Mouse (Mus musculus) cortical plate, adult 2 months (tissue): ENCODE results near the gene Plekhm3. TPM values are rescaled to one million over a fixed set of nuclear protein-coding genes. Genes with fewer than 3 reads are reported as not detected.

Experiments
- H3K27ac ChIP-seq: fragments of 200-500 bp; 2 replicates; pipeline ENCODE4 v1.5.1; 2012; ENCODE audit warnings: low read length, control low read depth, inconsistent platforms; ENCODE audit not compliant: insufficient read depth
- H3K4me1 ChIP-seq: fragments of 200-500 bp; 2 replicates; pipeline ENCODE4 v1.6.1; 2011; ENCODE audit warnings: low read length; ENCODE audit not compliant: control insufficient read depth, insufficient read depth
- H3K4me3 ChIP-seq: fragments of 200-500 bp; 2 replicates; pipeline ENCODE4 v1.5.1; 2011; ENCODE audit warnings: mild to moderate bottlenecking, low read length, control low read depth; ENCODE audit not compliant: insufficient read depth
- CTCF ChIP-seq: fragments of 200-500 bp; IDR thresholded peaks from 2 replicates; pipeline ENCODE4 v1.5.1; 2011; ENCODE audit warnings: mild to moderate bottlenecking, control low read depth, low read length; ENCODE audit not compliant: insufficient read depth; ENCODE audit errors: extremely low read depth
- POLR2A ChIP-seq: fragments of 200-500 bp; IDR thresholded peaks from 2 replicates; pipeline ENCODE4 v1.6.1; 2011; ENCODE audit warnings: mild to moderate bottlenecking, low read length, control low read depth; ENCODE audit not compliant: insufficient read depth; ENCODE audit errors: extremely low read depth
- polyA plus RNA-seq: library from polyadenylated mRNA; depleted of rRNA; stranded (reverse); fragments of >200 nt; gene quantifications from 2 replicates; pipeline ENCODE4 v1.2.3, GENCODE M21; 2012

Gene Plekhm3
- polyA plus RNA-seq, 1 experiment: 15.4 TPM

- no peak for TF ChIP-seq CTCF
- H3K4me1 ChIP-seq: peaks cover 2% of the 10 kb centered on the region; the same call in 1 of the 2 replicates
- H3K4me3 ChIP-seq: no peak overlapping the region
- no peak overlapping the region for H3K27ac ChIP-seq
Measured at GRCm38 (mm10) chr1:64813182-64813581, 143.4 kb downstream of the Plekhm3 start.

DNA sequence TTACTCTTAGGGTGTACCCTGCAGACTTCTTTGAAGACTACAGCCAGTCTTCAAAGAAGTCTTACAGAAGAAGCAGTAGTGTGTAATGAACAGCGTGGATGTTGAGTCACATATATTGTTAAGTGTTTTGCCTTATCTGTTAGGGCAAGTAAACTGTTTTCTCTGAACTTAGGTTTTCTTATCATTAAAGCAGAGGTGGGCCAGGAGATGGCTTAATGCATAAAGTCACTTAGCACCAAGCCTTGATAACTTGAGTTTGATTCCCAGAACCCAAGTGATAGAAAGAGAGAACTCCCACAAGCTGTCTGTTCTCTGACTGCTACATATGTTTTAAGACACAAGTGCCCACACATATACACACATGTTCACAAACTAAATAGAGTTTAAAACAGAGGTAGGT lies 144.7 kb downstream of the Plekhm3 start:
- TF ChIP-seq POLR2A (no peak), CTCF (no peak)
- H3K4me3 ChIP-seq: no peak overlapping the region
- no peak overlapping the region for H3K27ac ChIP-seq

DNA sequence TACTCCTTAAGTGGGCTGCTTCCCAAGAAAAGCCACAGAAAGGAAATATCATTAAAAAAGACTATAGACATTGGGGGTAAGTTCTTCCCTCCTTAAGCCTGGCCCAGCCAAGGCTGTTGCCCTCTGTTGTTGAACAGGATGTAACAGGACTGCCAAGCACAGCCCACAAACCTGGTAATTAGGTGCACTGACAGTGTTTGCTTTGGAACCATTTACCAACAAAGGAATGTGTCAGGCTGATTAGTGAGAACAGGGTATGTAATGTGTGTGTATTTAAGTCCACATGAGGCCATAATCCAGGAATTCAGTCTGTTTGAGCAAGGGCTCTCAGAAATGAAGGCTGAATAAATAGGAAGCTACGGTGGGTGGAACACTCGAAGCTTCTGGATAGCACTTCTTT lies 147.5 kb downstream of the Plekhm3 start:
- Histone ChIP-seq H3K4me3 (no peak overlapping the region), H3K4me1 (no peaks in the 10 kb centered on the region; the same call in 1 of the 2 replicates), H3K27ac (no peak overlapping the region)
- TF ChIP-seq CTCF (no peak), POLR2A (no peak)

More for the DNA sequence above, 144.7 kb downstream of the Plekhm3 start:
- peaks cover 2% of the 10 kb centered on the region; the same call in 1 of the 2 replicates for H3K4me1 ChIP-seq

- Histone ChIP-seq H3K4me1 (no peaks in the 10 kb centered on the region; the same call in 1 of the 2 replicates), H3K4me3 (no peak overlapping the region), H3K27ac (no peak overlapping the region)
- TF ChIP-seq POLR2A (no peak), CTCF (no peak)
Measured at GRCm38 (mm10) chr1:64807766-64808165, 148.9 kb downstream of the Plekhm3 start.

GRCm38 (mm10) chr1:64805217-64805616 lies 151.4 kb downstream of the Plekhm3 start:
- Histone ChIP-seq H3K4me1 (no peaks in the 10 kb centered on the region; the same call in 1 of the 2 replicates), H3K4me3 (no peak overlapping the region), H3K27ac (no peak overlapping the region)
- TF ChIP-seq POLR2A (no peak), CTCF (no peak)

DNA sequence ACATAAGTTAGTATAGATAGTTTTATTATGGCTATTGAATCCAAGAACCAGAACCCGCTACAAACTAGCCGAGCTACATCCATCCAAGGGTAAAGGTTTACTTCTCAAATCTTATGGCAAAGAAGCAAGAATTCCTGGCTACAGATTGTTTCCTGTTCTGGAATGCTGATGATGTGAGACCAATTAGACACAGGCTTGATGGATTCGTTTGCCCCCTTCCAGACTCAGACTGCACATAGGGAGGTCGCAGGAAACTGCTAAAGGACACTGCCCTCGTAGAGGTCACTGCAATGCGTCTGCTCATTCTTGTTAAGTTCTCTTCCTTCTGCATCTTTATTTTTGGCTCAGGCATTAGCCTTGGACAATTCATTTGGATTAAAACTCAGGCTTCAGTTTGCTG lies 154.0 kb downstream of the Plekhm3 start:
- H3K4me1 ChIP-seq: no peaks in the 10 kb centered on the region
- H3K27ac ChIP-seq: no peak overlapping the region
- H3K4me3 ChIP-seq: no peak overlapping the region
- TF ChIP-seq POLR2A (no peak), CTCF (no peak)

GRCm38 (mm10) chr1:64797621-64798020 lies 159.0 kb downstream of the Plekhm3 start:
- Histone ChIP-seq H3K4me3 (no peak overlapping the region), H3K27ac (no peak overlapping the region), H3K4me1 (peaks cover 1% of the 10 kb centered on the region; the same call in 1 of the 2 replicates)
- TF ChIP-seq CTCF (no peak), POLR2A (no peak)

DNA sequence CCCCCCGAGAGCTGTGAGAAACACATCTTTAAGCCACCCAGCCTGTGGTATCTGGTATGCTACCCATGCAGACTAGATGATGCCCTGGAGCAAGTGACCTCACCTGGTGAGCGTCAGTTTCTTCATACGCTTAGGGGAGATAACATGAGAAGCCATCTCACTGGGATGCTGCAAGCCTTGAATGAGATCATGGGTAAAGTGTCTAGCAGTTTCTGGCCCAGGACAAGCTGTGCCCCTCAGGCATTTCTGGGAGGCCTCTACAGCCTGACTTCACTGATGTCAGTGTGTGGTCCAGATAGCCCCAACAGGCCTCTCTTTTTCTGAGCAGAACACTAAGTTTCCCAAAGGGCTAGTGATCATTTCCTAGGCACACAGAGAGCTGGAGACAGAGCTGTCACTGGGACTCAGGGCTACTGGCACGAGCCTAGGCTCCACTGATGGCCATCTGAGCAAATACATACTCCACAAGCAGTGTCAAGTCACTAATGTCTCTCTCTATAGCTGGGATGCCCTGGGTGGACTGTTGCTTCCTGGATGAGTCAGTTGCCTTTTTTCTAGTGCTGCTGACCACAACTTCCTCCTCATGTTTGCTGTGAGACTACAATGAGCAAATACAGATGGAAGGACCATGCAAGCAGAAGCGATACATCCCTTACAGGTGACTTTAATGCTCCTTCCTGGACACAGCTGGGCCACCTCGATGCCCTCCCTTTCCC lies 159.6 kb downstream of the Plekhm3 start:
- Histone ChIP-seq H3K4me1 (peaks cover 5% of the 10 kb centered on the region; the same call in 1 of the 2 replicates), H3K4me3 (no peak overlapping the region), H3K27ac (no peak overlapping the region)
- TF ChIP-seq POLR2A: no peak
- no peak for TF ChIP-seq CTCF

DNA sequence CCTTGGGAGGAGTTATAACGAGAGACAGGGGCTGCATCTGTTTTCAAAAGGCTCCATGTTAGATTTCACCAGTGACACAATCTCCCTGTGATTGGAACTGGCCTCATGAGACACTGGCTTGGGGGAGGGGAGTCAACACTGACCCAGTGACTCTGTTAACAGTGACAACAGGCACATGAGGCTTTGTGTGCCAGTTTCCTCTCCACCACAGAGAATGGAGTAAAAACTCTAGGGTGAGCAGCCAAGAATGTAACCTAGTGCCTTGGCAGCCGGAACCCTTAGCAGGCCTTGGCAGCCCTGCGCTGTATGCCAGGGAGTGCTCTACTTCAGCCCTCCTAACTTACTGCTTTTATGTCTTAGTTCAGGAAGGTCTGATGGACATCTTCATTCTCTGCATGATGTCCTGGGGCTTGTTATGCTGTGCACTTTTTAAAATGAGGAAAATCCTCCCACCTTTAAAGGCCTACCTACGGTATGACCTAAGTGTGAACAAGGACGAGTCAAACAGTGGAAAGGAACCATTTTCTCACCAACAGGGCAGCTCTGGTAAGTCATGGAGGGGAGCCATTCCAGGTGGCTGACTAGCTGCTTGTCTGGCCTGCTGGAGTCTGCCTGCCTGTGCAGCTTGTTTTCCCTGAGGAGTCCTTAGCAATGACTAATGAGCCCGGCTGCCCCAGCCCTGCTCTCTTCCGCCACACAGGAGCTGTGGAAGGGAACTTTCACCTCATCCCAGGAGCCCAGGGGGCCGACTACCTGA lies 161.2 kb downstream of the Plekhm3 start:
- H3K27ac ChIP-seq: no peak overlapping the region
- H3K4me3 ChIP-seq: no peak overlapping the region
- TF ChIP-seq POLR2A: no peak
- no peak for TF ChIP-seq CTCF
- peaks cover 6% of the 10 kb centered on the region for H3K4me1 ChIP-seq

- Histone ChIP-seq H3K27ac (no peak overlapping the region), H3K4me1 (peaks cover 6% of the 10 kb centered on the region), H3K4me3 (no peak overlapping the region)
- TF ChIP-seq CTCF: no peak
- no peak for TF ChIP-seq POLR2A
Measured at GRCm38 (mm10) chr1:64794096-64794495, 162.5 kb downstream of the Plekhm3 start.

DNA sequence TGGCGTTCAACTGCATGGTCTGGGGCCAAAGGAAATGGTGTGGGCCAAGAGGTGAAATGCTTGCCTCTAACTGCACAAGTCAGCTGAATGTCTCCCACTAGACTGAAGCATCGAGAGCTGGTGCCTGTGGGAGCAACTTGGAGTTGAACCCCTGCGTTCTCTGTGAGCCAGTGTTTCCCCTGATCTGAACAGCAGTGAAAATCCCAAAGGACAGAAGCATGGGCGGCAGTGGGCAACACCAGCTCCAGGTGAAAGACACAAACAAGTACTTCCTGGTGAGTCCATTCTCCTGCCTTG lies 163.4 kb downstream of the Plekhm3 start:
- Histone ChIP-seq H3K4me3 (no peak overlapping the region), H3K27ac (no peak overlapping the region), H3K4me1 (peaks cover 6% of the 10 kb centered on the region)
- TF ChIP-seq CTCF (no peak), POLR2A (no peak)
